Mouse (Mus musculus) spleen, adult 2 months (tissue): ENCODE measurements around the gene Cd207. TPM values are rescaled to one million over a fixed set of nuclear protein-coding genes. Genes with fewer than 3 reads are reported as not detected.

Experiments used
- DNase-seq, 2 experiments: peaks; one replicate each; pipeline versions ENCODE4 v3.0.0 to v3.0.0-alpha.2; 2012 to 2021; ENCODE audit warnings: low spot score in 2 of 2, low read depth in 1 of 2
- H3K27ac ChIP-seq: fragments of 200-500 bp; 2 replicates; pipeline ENCODE4 v1.5.1; 2012; ENCODE audit warnings: low read length, inconsistent platforms; ENCODE audit not compliant: insufficient read depth
- H3K27me3 ChIP-seq: fragments of 200-500 bp; 2 replicates; pipeline ENCODE4 v1.6.1; 2012; ENCODE audit warnings: mild to moderate bottlenecking, moderate library complexity, low read length, inconsistent platforms; ENCODE audit not compliant: control insufficient read depth, insufficient read depth
- H3K36me3 ChIP-seq: fragments of 200-500 bp; 2 replicates; pipeline ENCODE4 v1.6.1; 2012; ENCODE audit warnings: mild to moderate bottlenecking, low read length, inconsistent platforms; ENCODE audit not compliant: control insufficient read depth, insufficient read depth
- H3K4me1 ChIP-seq: fragments of 200-500 bp; 2 replicates; pipeline ENCODE4 v1.6.1; 2011; ENCODE audit warnings: inconsistent platforms; ENCODE audit not compliant: control insufficient read depth, insufficient read depth, insufficient read length
- H3K4me3 ChIP-seq: fragments of 200-500 bp; 2 replicates; pipeline ENCODE4 v1.5.1; 2011; ENCODE audit warnings: mild to moderate bottlenecking, inconsistent platforms; ENCODE audit not compliant: insufficient read depth, insufficient read length; ENCODE audit errors: extremely low read depth
- CTCF ChIP-seq: fragments of 200-500 bp; IDR thresholded peaks from 2 replicates; pipeline ENCODE4 v1.5.1; 2011; ENCODE audit warnings: mild to moderate bottlenecking, inconsistent platforms; ENCODE audit not compliant: insufficient read depth, insufficient read length, insufficient replicate concordance; ENCODE audit errors: extremely low read depth
- POLR2A ChIP-seq: fragments of 200-500 bp; IDR thresholded peaks from 2 replicates; pipeline ENCODE4 v1.6.1; 2011; ENCODE audit warnings: low read depth, low read length, inconsistent platforms
- WGBS: fragments of 180-500 bp; shearing (Covaris S2); methylation state at CpG from one replicate; pipeline ENCODE4 v1.1.7; 2018; 5-methylcytosine and 5-hydroxymethylcytosine counted together
- polyA plus RNA-seq: library from polyadenylated mRNA; depleted of rRNA; stranded (reverse); fragments of >200 nt; gene quantifications from 2 replicates; pipeline ENCODE4 v1.2.3, GENCODE M21; 2012; rRNA removed

Gene Cd207
- polyA plus RNA-seq, 1 experiment: 3.4 TPM

- DNase-seq: no peak
- Histone ChIP-seq H3K4me3 (no peak overlapping the region), H3K4me1 (no peaks in the 10 kb centered on the region), H3K27me3 (no peaks in the 10 kb centered on the region), H3K27ac (no peak overlapping the region), H3K36me3 (no peaks in the 10 kb centered on the region)
- TF ChIP-seq POLR2A (no peak), CTCF (no peak)
- 84% methylated on average over 4 of the region's 4 CpGs for WGBS
Measured at GRCm38 (mm10) chr6:83631815-83632214, 45.8 kb downstream of the Cd207 start.

GRCm38 (mm10) chr6:83626781-83627180, 50.9 kb downstream of the Cd207 start:
- no peak for DNase-seq
- no peaks in the 10 kb centered on the region for H3K4me1 ChIP-seq
- WGBS: 68% methylated on average over 17 of the region's 17 CpGs
- no peak overlapping the region for H3K4me3 ChIP-seq
- H3K27me3 ChIP-seq: no peaks in the 10 kb centered on the region
- TF ChIP-seq POLR2A (no peak), CTCF (no peak)
- H3K27ac ChIP-seq: no peak overlapping the region
- no peaks in the 10 kb centered on the region for H3K36me3 ChIP-seq

Other genes with a start within 250 kb of the Cd207 start
- 21.1 and 22.9 TPM in 2 replicates for gene Tet3, start 218.8 kb downstream of the Cd207 start, polyA plus RNA-seq
- 41.8 and 44.9 TPM in 2 replicates for gene Dguok, start 170.9 kb downstream of the Cd207 start, polyA plus RNA-seq
- gene Actg2, start 141.6 kb downstream of the Cd207 start, polyA plus RNA-seq: 14.8 and 15.9 TPM in 2 replicates
- 5.1 and 5.2 TPM in 2 replicates for gene Stambp, start 105.1 kb downstream of the Cd207 start, polyA plus RNA-seq
- gene Clec4f, start 21.7 kb downstream of the Cd207 start, polyA plus RNA-seq: not detected in 2 replicates
- not detected in 2 replicates for gene Vax2, start 33.4 kb upstream of the Cd207 start, polyA plus RNA-seq
- 0.14 TPM in 1 of 2 replicates, not detected in the other for gene Atp6v1b1, start 65.1 kb upstream of the Cd207 start, polyA plus RNA-seq
- gene Ankrd53, start 84.8 kb upstream of the Cd207 start, polyA plus RNA-seq: not detected in 2 replicates
- 71.3 and 71.7 TPM in 2 replicates for gene Tex261, start 98.0 kb upstream of the Cd207 start, polyA plus RNA-seq
- gene Nagk, start 117.1 kb upstream of the Cd207 start, polyA plus RNA-seq: 12.7 and 16.1 TPM in 2 replicates
- gene Paip2b, start 153.9 kb upstream of the Cd207 start, polyA plus RNA-seq: 5.0 and 6.1 TPM in 2 replicates
- gene Zfp638, start 189.3 kb upstream of the Cd207 start, polyA plus RNA-seq: 7.3 and 8.7 TPM in 2 replicates